Mouse (Mus musculus): ENCODE data around the gene Lrrc34.

Lrrc34 gene

DNA sequence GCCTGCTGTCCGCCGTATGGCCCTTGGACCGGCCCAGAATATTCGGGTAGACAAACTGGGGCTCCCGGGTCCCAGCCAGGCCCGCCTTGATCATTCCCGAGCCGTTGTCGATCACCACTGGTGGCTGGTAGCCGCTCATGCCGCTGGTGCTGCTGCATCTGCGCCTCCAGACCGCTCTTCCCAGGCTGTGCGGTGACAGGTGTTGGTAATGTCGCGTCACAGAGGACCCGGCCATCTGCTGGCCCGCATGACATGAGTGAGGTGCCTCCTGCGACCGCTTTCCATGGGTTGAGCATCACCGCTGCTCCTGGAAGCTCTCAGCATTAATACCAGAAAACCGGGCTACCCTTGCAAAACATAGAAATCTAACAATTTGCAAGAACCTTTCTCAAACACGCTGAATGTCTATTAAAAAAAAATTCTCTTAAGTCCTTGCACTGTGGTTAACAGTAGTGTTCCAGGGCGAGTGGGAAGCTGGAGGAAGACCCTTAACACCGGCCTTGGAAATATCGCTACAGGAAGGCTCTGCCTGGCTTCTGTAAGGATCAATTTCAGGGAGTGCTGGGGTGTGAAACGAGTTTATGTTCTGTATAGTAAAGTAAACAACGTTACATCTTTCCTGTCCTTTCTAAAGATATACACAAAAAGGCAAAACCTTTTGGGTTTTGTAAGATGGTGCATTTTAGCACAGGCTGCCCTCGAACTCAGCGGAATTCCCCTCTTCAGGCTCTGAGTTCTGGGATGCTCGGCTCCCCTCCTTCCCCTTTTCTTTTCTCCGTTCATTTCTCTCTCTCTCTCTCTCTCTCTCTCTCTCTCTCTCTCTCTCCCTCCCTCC lies 47.7 kb downstream of the Lrrc34 start, which contains the start of gene Actrt3:
TSS of gene Actrt3 (minus strand) at position 229 of the 835 bp plus-strand sequence.
- peak; percentile 32 for DNase-seq

DNA sequence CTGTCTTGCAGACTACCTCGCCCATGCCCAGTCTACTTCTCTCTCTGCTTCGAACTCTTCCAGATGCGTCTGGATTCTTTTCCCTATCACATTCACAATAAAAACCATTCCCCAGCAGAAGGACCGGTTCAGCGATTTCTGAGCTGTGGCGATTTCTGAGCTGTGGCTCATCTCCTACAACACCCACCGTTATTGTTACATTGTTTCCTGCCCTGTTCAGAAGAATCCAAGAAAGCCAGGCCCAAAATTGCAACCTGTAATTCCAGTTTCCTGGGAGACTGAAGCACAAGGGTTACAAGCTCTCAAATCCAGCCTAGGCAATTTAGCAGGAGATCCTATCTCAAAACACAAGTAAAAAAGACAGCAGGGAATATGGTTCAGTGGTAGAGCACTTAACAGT lies 50.4 kb downstream of the Lrrc34 start:
- no peak for DNase-seq

DNA sequence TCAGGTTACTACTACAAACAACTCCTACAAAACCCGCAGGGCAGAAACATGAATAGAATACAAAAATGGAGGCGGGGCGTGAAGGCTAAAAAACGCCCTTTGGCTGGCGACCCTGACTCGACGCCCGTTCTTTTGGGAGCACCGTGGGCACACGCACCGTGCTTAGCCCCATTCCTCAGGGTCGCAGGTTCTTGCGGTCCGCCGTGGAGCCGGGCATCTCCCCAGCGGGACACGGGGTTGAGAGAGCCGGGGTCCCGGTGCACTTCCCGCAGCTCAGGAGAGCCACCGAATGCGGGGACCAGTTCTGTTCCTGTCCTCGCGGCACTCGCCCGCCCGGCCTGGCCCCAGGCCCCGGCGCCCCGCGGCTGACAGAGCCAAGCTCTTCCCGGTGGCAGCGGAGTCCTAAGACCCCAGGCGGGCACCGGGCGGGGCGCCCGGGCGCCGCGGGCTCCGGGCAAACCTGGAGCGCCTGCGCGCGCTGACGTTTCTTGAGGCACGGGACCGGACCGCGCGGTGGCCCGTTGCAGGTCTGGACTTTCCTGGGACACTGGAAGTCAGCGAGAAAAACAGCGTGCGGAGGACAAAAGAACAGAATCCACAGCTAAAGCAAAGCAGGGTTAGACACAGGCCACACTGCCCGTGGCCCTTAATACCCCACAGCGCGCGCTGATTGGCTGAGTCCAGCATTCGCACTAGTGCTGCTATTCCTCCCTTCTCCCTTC lies 52.4 kb downstream of the Lrrc34 start:
- peak; percentile 72 for DNase-seq

DNA sequence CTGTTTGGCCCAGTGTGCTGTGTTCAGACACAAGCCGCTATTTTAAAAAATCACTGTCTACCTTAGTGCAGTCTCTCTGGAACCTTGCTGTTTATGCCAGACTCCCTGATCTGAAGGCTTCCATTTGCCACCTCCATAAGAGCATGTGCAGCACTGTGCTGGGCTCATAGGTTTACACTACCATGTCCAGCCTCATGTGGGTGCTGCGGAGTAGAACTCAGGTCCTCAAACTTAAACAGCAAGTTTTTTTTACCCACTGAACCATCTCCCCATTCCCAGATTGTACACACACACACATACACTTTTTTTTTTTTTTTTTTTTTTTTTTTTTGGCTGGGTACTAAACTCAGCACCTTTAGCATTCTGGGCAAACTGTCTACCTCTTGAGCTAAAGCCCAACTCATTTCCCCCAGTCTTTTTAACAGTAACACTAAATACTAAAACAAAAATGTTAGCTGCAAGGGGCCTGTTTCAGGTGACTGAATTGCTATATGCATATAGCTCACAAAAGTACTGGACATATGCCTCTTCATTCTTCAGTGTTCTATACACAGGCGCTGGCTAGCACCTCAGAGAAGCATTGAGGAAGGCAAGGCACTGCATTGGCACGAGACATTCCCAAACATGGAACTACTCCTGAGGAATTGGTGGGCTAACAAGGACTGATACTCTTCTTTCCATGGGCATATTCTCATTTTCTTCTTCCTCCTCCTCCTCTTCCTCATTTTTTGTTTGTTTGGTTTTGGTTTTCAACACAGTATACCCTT lies 53.8 kb downstream of the Lrrc34 start:
- DNase-seq = peak; percentile 39

DNA sequence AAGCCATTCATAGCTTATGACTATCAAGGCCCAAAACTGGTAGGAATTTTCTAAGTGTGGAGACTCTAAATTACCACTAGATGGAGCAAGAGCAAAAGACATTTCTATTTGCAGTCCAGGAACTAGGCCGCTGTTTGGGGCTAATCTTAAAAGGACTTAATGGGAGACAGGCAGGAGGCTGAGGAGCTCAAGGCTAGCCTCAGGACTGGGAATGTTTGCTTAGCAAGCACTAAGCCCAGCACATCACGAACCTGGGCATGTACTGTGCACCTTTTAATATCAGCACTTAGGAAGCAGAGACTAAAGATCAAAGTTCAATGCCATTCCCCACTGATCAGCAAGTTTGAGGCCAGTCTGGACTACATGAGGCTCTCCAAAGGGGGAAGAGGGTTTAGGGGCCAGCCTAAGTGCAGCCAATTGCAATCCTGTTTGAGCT lies 55.2 kb downstream of the Lrrc34 start:
- peak; percentile 71 for DNase-seq

DNA sequence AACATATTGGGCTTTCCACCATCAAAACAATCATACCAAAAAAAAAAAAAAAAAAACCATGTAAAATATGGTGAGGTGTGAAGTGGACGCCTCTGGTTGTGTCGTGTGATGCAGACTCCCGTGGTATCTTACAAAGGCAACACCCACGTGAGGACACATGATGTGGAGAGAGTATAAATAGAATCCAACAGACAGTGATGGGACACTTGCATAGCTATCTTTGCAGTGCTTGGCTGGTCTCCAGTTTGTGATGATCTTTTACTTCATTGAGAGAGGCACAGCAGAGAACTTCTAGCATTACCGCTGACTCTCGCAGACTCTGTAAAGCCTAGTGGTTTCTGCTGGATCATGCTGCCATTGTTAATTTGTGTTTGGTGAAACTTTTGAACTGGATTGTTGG lies 58.8 kb downstream of the Lrrc34 start:
- no peak for DNase-seq

Measured in kidney, postnatal 14 days (tissue).